Mouse (Mus musculus) neural tube, embryonic 11.5 days (tissue): ENCODE measurements around the gene Cdh18. TPM values are rescaled to one million over a fixed set of nuclear protein-coding genes. Genes with fewer than 3 reads are reported as not detected.

Experiments used
- ATAC-seq: fragments of 200-750 bp; cut with Nextera tagmentation; 2 replicates; pipeline ENCODE4 v1.8.0; 2017; ENCODE audit warnings: moderate number of reproducible peaks, mild to moderate bottlenecking, moderate TSS enrichment, moderate library complexity; ENCODE audit not compliant: insufficient read depth, low FRiP score, low TSS enrichment
- DNase-seq: peaks from one replicate; pipeline ENCODE4 v3.0.0-alpha.2; 2015; ENCODE audit warnings: low spot score
- H3K27ac ChIP-seq: fragments of 300-500 bp; sonication (generic); 2 replicates; pipeline ENCODE4 v1.5.1; 2014; ENCODE audit warnings: low read depth, mild to moderate bottlenecking, low read length
- H3K27me3 ChIP-seq: fragments of 300-500 bp; sonication (generic); 2 replicates; pipeline ENCODE4 v1.6.1; 2014; ENCODE audit warnings: mild to moderate bottlenecking, low read length, mixed read lengths; ENCODE audit not compliant: control insufficient read depth, insufficient read depth
- H3K36me3 ChIP-seq: fragments of 300-500 bp; sonication (generic); 2 replicates; pipeline ENCODE4 v1.6.1; 2014; ENCODE audit warnings: mild to moderate bottlenecking, low read length, moderate library complexity, mixed read lengths; ENCODE audit not compliant: control insufficient read depth, insufficient read depth
- H3K4me1 ChIP-seq: fragments of 300-500 bp; sonication (generic); 2 replicates; pipeline ENCODE4 v1.6.1; 2014; ENCODE audit warnings: low read length, mixed read lengths; ENCODE audit not compliant: control insufficient read depth, insufficient read depth
- H3K4me2 ChIP-seq: fragments of 300-500 bp; sonication (generic); 2 replicates; pipeline ENCODE4 v1.6.1; 2014; ENCODE audit warnings: low read depth, mild to moderate bottlenecking, moderate library complexity
- H3K4me3 ChIP-seq: fragments of 300-500 bp; sonication (generic); 2 replicates; pipeline ENCODE4 v1.5.1; 2014; ENCODE audit warnings: low read depth, low read length
- H3K9ac ChIP-seq: fragments of 300-500 bp; sonication (generic); 2 replicates; pipeline ENCODE4 v1.6.1; 2014; ENCODE audit warnings: mild to moderate bottlenecking, low read length
- H3K9me3 ChIP-seq: fragments of 300-500 bp; sonication (generic); 2 replicates; pipeline ENCODE4 v1.6.1; 2016; ENCODE audit warnings: low read length; ENCODE audit not compliant: control insufficient read depth
- WGBS: fragments of 180-500 bp; shearing (Covaris S2); extraction: QIAGEN DNeasy Blood & Tissue Kit; methylation state at CpG from one replicate; pipeline ENCODE4 v1.1.7; 2014; 5-methylcytosine and 5-hydroxymethylcytosine counted together
- polyA plus RNA-seq: library from polyadenylated mRNA; unstranded; fragments of >200 nt; fragmentation: Nextera tagmentation; extraction: Ambion mirVana; gene quantifications from 2 replicates; pipeline ENCODE4 v1.2.1, GENCODE M21; 2014

Cdh18 gene
- polyA plus RNA-seq, 1 experiment from 2014 or later, result 0.99 TPM

DNA sequence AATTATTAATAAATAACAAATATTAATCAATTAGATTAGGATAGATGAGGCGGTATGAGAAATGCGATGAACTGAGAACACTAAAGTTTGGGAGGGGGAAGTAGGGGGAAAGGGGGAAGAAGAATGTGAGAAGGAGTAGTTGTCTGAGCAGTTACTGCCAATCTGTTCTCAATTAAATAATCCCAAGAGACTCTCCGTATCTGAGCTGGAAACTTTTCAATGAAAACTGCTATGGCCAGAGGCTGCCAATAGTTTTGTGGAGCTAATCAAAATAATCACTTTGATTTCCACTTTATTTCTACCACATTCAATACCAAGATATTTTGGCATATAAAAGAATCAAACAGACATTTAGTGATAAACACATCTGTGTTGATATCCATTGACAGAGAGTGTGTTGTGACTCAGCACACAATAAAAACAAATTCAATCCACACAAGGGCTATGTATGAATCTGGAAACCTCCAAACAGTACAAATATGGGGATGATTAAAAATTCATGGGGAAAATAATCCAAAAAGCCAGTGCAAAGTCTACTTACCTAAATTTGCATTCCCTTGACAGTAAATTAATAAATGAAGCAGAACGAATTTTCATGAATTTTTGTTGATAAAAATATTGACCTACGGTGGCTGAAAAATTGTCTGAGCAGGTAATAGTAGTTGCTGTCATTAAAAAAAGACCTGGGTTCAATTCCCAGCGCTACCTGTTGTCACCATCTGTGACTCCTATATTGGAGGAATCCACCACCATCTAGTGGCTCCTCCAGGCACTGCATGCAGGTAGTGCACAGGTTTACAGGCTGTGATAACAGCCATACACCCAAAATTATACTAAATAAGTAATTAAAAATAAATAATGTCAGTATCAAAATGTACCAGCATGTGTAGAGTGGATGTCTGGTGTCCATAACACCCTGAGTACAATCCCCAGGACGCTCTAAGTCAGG, 922.0 kb downstream of the Cdh18 start:
- no peak overlapping the region for H3K4me2 ChIP-seq
- H3K27ac ChIP-seq, result no peak overlapping the region
- ATAC-seq, result no peak
- no peaks in the 10 kb centered on the region; the same call in 1 of the 2 replicates for H3K9me3 ChIP-seq
- WGBS, result 74% methylated on average over 7 of the region's 7 CpGs
- H3K27me3 ChIP-seq, result no peaks in the 10 kb centered on the region
- no peak for DNase-seq
- no peak overlapping the region for H3K9ac ChIP-seq
- H3K4me3 ChIP-seq, result no peak overlapping the region
- H3K36me3 ChIP-seq, result no peaks in the 10 kb centered on the region
- no peaks in the 10 kb centered on the region for H3K4me1 ChIP-seq

GRCm38 (mm10) chr15:23486306-23486705, 937.5 kb downstream of the Cdh18 start:
- Histone ChIP-seq H3K4me3 (no peak overlapping the region), H3K27me3 (no peaks in the 10 kb centered on the region), H3K36me3 (no peaks in the 10 kb centered on the region), H3K27ac (no peak overlapping the region), H3K9me3 (no peaks in the 10 kb centered on the region), H3K4me1 (no peaks in the 10 kb centered on the region), H3K9ac (no peak overlapping the region), H3K4me2 (no peak overlapping the region)
- DNase-seq, result no peak
- 72% methylated on average over 1 of the region's 1 CpGs for WGBS
- ATAC-seq, result no peak

GRCm38 (mm10) chr15:23506480-23506879, 957.7 kb downstream of the Cdh18 start:
- Histone ChIP-seq H3K4me1 (no peaks in the 10 kb centered on the region), H3K27ac (no peak overlapping the region), H3K4me3 (no peak overlapping the region), H3K9me3 (no peaks in the 10 kb centered on the region), H3K9ac (no peak overlapping the region), H3K36me3 (no peaks in the 10 kb centered on the region), H3K27me3 (no peaks in the 10 kb centered on the region), H3K4me2 (no peak overlapping the region)
- no peak for ATAC-seq
- 88% methylated on average over 4 of the region's 4 CpGs for WGBS
- no peak for DNase-seq

- ATAC-seq, result no peak
- Histone ChIP-seq H3K27me3 (no peaks in the 10 kb centered on the region), H3K9me3 (no peaks in the 10 kb centered on the region), H3K36me3 (no peaks in the 10 kb centered on the region), H3K9ac (no peak overlapping the region), H3K27ac (no peak overlapping the region), H3K4me3 (no peak overlapping the region), H3K4me2 (no peak overlapping the region), H3K4me1 (no peaks in the 10 kb centered on the region)
- DNase-seq, result no peak
- WGBS, result 51% methylated on average over 2 of the region's 2 CpGs
Measured at GRCm38 (mm10) chr15:23509694-23510093, 960.9 kb downstream of the Cdh18 start.

GRCm38 (mm10) chr15:23515786-23516185, 967.0 kb downstream of the Cdh18 start:
- DNase-seq (no peak), ATAC-seq (no peak)
- Histone ChIP-seq H3K27ac (no peak overlapping the region), H3K4me3 (no peak overlapping the region), H3K36me3 (no peaks in the 10 kb centered on the region), H3K4me1 (no peaks in the 10 kb centered on the region), H3K4me2 (no peak overlapping the region), H3K9ac (no peak overlapping the region), H3K27me3 (no peaks in the 10 kb centered on the region), H3K9me3 (no peaks in the 10 kb centered on the region)
- 94% methylated on average over 3 of the region's 3 CpGs for WGBS

- Histone ChIP-seq H3K36me3 (no peaks in the 10 kb centered on the region), H3K9ac (no peak overlapping the region), H3K27ac (no peak overlapping the region), H3K9me3 (no peaks in the 10 kb centered on the region), H3K4me3 (no peak overlapping the region), H3K4me1 (no peaks in the 10 kb centered on the region), H3K4me2 (no peak overlapping the region), H3K27me3 (no peaks in the 10 kb centered on the region)
- 80% methylated on average over 2 of the region's 2 CpGs for WGBS
- ATAC-seq, result no peak
- DNase-seq, result no peak
Measured at GRCm38 (mm10) chr15:23518079-23518478, 969.3 kb downstream of the Cdh18 start.
